ENCODE assay signal across 11 mouse cellular contexts in genomic region chr14:45984135-45984892, GRCm38 (mm10).
A peak's percentile ranks its signal among the peaks of the same experiment; 100 is the strongest.
DNase-seq lines count a peak whose midpoint lies in the region; ATAC-seq lines count a peak whose summit lies in the region.
"Had no signal": no experiment of that assay in that cellular context is flagged by ENCODE, and none has a peak within 500 bp of the region (broad histone marks: within the 10 kb centered on the region; RNA-seq: fewer than 3 reads in every experiment).

No protein-coding gene starts in this region.

- 0 out of 2 replicates have a peak overlapping the region, but pooled peaks have one; percentile 25 for H3K27ac ChIP-seq in embryonic facial prominence, embryonic 15.5 days (replicated peaks)
- peak overlapping the region; percentile 53 for H3K27ac ChIP-seq in lung, embryonic 15.5 days

- no peak overlapping the region for H3K9ac ChIP-seq in embryonic facial prominence, embryonic 15.5 days
- H3K9ac ChIP-seq in lung, embryonic 15.5 days: no peak overlapping the region
- H3K9ac ChIP-seq: liver, postnatal 0 days had no signal

- H3K4me3 ChIP-seq in embryonic facial prominence, embryonic 15.5 days (replicated peaks): peak overlapping the region; percentile 13; the same call in 1 of the 2 replicates
- 0 out of 2 replicates have a peak overlapping the region, but pooled peaks have one; percentile 1 for H3K4me3 ChIP-seq in lung, embryonic 15.5 days

- no peak for ATAC-seq in embryonic facial prominence, embryonic 15.5 days (ENCODE audit: insufficient number of reproducible peaks, low FRiP score, low TSS enrichment, low read depth)
- peak; percentile 74 for ATAC-seq in lung, embryonic 15.5 days (ENCODE audit: borderline replicate concordance, extremely low read depth, low FRiP score, low TSS enrichment)

- DNase-seq in gastrocnemius, postnatal 25 days: peak; percentile 23
- no peak for DNase-seq in gastrocnemius, adult 18-20 months (ENCODE audit: low spot score)
- DNase-seq in embryo, embryonic 10.5 days (ENCODE audit: low spot score): peak; percentile 74
- DNase-seq in ovary, postnatal 36 days (ENCODE audit: low spot score): no peak
- no peak for DNase-seq in thymus, postnatal 36 days
- no peak for DNase-seq in left cerebral cortex, adult 11 months (ENCODE audit: low spot score)
- DNase-seq: heart, postnatal 14 days; kidney, adult 11 months had no signal

- no peaks in the 10 kb centered on the region for H3K9me3 ChIP-seq in embryonic facial prominence, embryonic 15.5 days (replicated peaks)
- H3K9me3 ChIP-seq in lung, embryonic 15.5 days: no peaks in the 10 kb centered on the region

- H3K4me1 ChIP-seq in embryonic facial prominence, embryonic 15.5 days: peaks cover 17% of the 10 kb centered on the region
- peaks cover 21% of the 10 kb centered on the region for H3K4me1 ChIP-seq in lung, embryonic 15.5 days

- H3K27me3 ChIP-seq in embryonic facial prominence, embryonic 15.5 days: no peaks in the 10 kb centered on the region
- H3K27me3 ChIP-seq in lung, embryonic 15.5 days: no peaks in the 10 kb centered on the region

- H3K36me3 ChIP-seq in embryonic facial prominence, embryonic 15.5 days: no peaks in the 10 kb centered on the region
- no peaks in the 10 kb centered on the region for H3K36me3 ChIP-seq in lung, embryonic 15.5 days

- peak overlapping the region; percentile 34 for H3K4me2 ChIP-seq in embryonic facial prominence, embryonic 15.5 days (replicated peaks)
- H3K4me2 ChIP-seq in lung, embryonic 15.5 days: peak overlapping the region; percentile 33

- WGBS in embryonic facial prominence, embryonic 15.5 days: 33% methylated on average over 20 of the region's 20 CpGs
- 46% methylated on average over 20 of the region's 20 CpGs for WGBS in lung, embryonic 15.5 days

Comparison
In these comparisons a context has a peak if more than half of its experiments do, and no peak if none do; other contexts are left out.
1. DNase-seq: peak in gastrocnemius, postnatal 25 days (single experiment) and embryo, embryonic 10.5 days (single experiment); none in gastrocnemius, adult 18-20 months (single experiment), ovary, postnatal 36 days (single experiment), thymus, postnatal 36 days (0 of 2) and left cerebral cortex, adult 11 months (single experiment).